Mouse (Mus musculus) G1E (cell line): ENCODE measurements around the gene Iltifb.
"Not testable (repeated sequence)": the region's sequence is repeated elsewhere in the genome, so short reads cannot be mapped to it uniquely, and the experiment has no call there.

ENCODE experiments used
- CTCF ChIP-seq: IDR thresholded peaks from 2 replicates; pipeline ENCODE4 v1.5.1; 2012; ENCODE audit warnings: low read depth, low read length, inconsistent platforms, mixed read lengths
- TAL1 ChIP-seq: conservative IDR thresholded peaks from 2 replicates; pipeline ENCODE4 v1.6.1; 2012; ENCODE audit warnings: low read depth, low read length, inconsistent platforms, mixed read lengths

DNA sequence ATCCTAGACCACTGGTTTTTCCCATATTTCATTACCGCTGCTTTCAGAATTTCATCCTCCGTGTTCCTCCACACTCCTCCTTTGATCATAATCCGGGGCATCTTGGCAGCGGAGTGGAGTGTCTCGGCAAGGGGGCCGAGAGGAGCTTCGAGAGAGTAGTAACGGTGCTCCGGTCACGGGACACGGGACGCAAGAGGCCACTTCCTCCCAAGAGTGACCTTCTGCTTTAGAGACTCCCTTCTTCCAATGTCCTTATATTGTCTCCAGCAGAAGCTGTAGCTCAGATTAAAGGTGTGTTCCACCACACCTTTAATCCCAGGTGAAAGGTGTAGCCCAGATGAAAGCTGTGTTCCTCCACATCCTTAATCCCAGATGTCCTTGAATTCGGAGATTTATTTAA lies 54.2 kb downstream of the Iltifb start, which contains the start of gene Gm32717:
- not testable (repeated sequence) for TF ChIP-seq TAL1, CTCF
